Mouse (Mus musculus) stomach, embryonic 15.5 days (tissue): ENCODE results near the gene Rassf3. TPM values are rescaled to one million over a fixed set of nuclear protein-coding genes. Genes with fewer than 3 reads are reported as not detected.

Source experiments
- ATAC-seq: fragments of 200-750 bp; cut with Nextera tagmentation; 2 replicates; pipeline ENCODE4 v1.8.0; 2017; ENCODE audit warnings: low read depth, moderate number of reproducible peaks, moderate TSS enrichment; ENCODE audit not compliant: insufficient read depth, low FRiP score
- H3K27ac ChIP-seq: fragments of 300-500 bp; sonication (generic); 2 replicates; pipeline ENCODE4 v1.5.1; 2015; ENCODE audit warnings: mild to moderate bottlenecking, inconsistent platforms
- H3K27me3 ChIP-seq: fragments of 300-500 bp; sonication (generic); replicated peaks from 2 replicates; pipeline ENCODE4 v1.6.1; 2015; ENCODE audit warnings: inconsistent platforms
- H3K36me3 ChIP-seq: fragments of 300-500 bp; sonication (generic); 2 replicates; pipeline ENCODE4 v1.6.1; 2015; ENCODE audit warnings: inconsistent platforms
- H3K4me1 ChIP-seq: fragments of 300-500 bp; sonication (generic); 2 replicates; pipeline ENCODE4 v1.6.1; 2015; ENCODE audit warnings: inconsistent platforms
- H3K4me2 ChIP-seq: fragments of 300-500 bp; sonication (generic); 2 replicates; pipeline ENCODE4 v1.6.1; 2015; ENCODE audit warnings: mild to moderate bottlenecking, inconsistent platforms
- H3K4me3 ChIP-seq: fragments of 300-500 bp; sonication (generic); replicated peaks from 2 replicates; pipeline ENCODE4 v1.5.1; 2015; ENCODE audit warnings: inconsistent platforms
- H3K9ac ChIP-seq: fragments of 300-500 bp; sonication (generic); 2 replicates; pipeline ENCODE4 v1.6.1; 2015; ENCODE audit warnings: inconsistent platforms
- H3K9me3 ChIP-seq: fragments of 300-500 bp; sonication (generic); 2 replicates; pipeline ENCODE4 v1.6.1; 2016; ENCODE audit warnings: inconsistent platforms
- WGBS: fragments of 180-500 bp; shearing (Covaris S2); methylation state at CpG from one replicate; pipeline ENCODE4 v1.1.7; 2015; 5-methylcytosine and 5-hydroxymethylcytosine counted together
- polyA plus RNA-seq: library from polyadenylated mRNA; unstranded; fragments of >200 nt; fragmentation: Nextera tagmentation; extraction: Ambion mirVana; gene quantifications from 2 replicates; pipeline ENCODE4 v1.2.1, GENCODE M21; 2015

Rassf3 gene
- 22.4 and 25.7 TPM in 2 replicates for polyA plus RNA-seq

GRCm38 (mm10) chr10:121476190-121476967 is at the start of gene Rassf3:
Gene Rassf3, minus strand, starts transcription at chr10:121476347.
- Histone ChIP-seq H3K9me3 (no peaks in the 10 kb centered on the region), H3K27ac (peak within 1 kb of the TSS; percentile 89), H3K4me3 (peak within 1 kb of the TSS; percentile 83), H3K4me1 (peaks cover 34% of the 10 kb centered on the region), H3K27me3 (no peaks in the 10 kb centered on the region), H3K9ac (peak within 1 kb of the TSS; percentile 93), H3K4me2 (peak within 1 kb of the TSS; percentile 80), H3K36me3 (no peaks in the 10 kb centered on the region)
- peak; percentile 94 for ATAC-seq
- 1% methylated on average over 58 of the region's 62 CpGs for WGBS

GRCm38 (mm10) chr10:121520923-121521585 is 44.9 kb upstream of the Rassf3 start:
- H3K4me2 ChIP-seq, result no peak overlapping the region
- ATAC-seq, result peak; percentile 84
- no peaks in the 10 kb centered on the region for H3K36me3 ChIP-seq
- peak overlapping the region; percentile 77 for H3K27ac ChIP-seq
- H3K4me1 ChIP-seq, result peaks cover 6% of the 10 kb centered on the region
- H3K27me3 ChIP-seq, result no peaks in the 10 kb centered on the region
- no peaks in the 10 kb centered on the region for H3K9me3 ChIP-seq
- WGBS, result 20% methylated on average over 12 of the region's 12 CpGs
- H3K9ac ChIP-seq, result no peak overlapping the region
- H3K4me3 ChIP-seq, result no peak overlapping the region

DNA sequence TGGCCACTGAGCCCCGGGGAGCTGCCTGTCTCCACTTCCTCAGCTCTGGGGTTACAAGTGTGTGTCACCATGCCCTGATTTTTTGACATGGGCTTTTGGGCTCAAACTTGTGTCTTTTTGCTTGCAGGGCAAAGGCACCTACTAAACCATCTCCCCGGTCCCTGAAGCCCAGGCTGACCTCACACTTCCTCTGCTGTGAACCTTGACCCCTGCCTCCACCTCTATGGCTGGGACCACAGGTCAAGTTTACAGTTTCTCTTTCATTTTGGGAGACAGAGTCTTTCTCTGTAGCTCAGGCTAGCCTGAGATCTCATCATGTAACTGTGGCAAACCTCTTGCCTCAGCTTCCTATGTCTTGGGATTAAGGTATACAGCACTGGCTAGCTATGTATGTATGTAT is 43.6 kb upstream of the Rassf3 start:
- ATAC-seq, result no peak
- H3K4me2 ChIP-seq, result no peak overlapping the region
- 50% methylated on average over 2 of the region's 2 CpGs for WGBS

DNA sequence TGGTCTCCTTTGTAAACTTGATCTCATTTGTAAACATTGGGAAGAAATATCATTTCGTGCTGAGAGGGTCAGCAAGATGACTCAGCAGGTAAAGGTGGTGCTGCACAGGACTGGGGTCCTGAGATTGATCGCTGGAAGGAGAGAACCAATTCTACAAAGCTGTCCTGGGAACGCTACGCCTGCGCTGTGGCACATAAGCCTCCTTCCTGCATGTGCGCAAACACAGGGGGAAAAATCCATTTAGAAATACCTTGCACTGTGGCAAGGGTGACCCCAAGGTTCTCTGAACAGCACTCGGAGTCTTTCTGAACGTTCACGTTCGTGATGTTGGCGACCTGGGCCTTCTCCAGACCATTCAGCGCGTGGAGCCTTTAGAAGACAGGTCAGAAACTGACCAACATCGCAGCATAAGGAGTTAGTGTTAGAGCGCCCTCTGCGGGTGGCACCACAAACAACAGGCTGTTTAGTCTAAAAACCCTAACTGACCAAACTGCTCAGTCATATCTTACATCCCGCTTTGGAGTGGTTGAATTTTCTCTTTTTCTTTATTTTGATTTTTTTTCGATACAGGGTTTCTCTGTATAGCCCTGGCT is 40.0 kb upstream of the Rassf3 start:
- peak overlapping the region; percentile 24; the same call in 1 of the 2 replicates for H3K4me2 ChIP-seq
- 25% methylated on average over 18 of the region's 18 CpGs for WGBS
- no peaks in the 10 kb centered on the region for H3K9me3 ChIP-seq
- H3K27ac ChIP-seq, result no peak overlapping the region
- peaks cover 5% of the 10 kb centered on the region for H3K4me1 ChIP-seq
- H3K36me3 ChIP-seq, result no peaks in the 10 kb centered on the region
- no peaks in the 10 kb centered on the region for H3K27me3 ChIP-seq
- H3K4me3 ChIP-seq, result no peak overlapping the region
- peak; percentile 41 for ATAC-seq
- H3K9ac ChIP-seq, result no peak overlapping the region; the same call in 1 of the 2 replicates

More for the DNA sequence above, 43.6 kb upstream of the Rassf3 start:
- H3K27ac ChIP-seq, result no peak overlapping the region
- no peaks in the 10 kb centered on the region for H3K36me3 ChIP-seq
- no peaks in the 10 kb centered on the region for H3K9me3 ChIP-seq
- peaks cover 8% of the 10 kb centered on the region for H3K4me1 ChIP-seq
- H3K27me3 ChIP-seq, result no peaks in the 10 kb centered on the region
- H3K4me3 ChIP-seq, result no peak overlapping the region
- H3K9ac ChIP-seq, result no peak overlapping the region

DNA sequence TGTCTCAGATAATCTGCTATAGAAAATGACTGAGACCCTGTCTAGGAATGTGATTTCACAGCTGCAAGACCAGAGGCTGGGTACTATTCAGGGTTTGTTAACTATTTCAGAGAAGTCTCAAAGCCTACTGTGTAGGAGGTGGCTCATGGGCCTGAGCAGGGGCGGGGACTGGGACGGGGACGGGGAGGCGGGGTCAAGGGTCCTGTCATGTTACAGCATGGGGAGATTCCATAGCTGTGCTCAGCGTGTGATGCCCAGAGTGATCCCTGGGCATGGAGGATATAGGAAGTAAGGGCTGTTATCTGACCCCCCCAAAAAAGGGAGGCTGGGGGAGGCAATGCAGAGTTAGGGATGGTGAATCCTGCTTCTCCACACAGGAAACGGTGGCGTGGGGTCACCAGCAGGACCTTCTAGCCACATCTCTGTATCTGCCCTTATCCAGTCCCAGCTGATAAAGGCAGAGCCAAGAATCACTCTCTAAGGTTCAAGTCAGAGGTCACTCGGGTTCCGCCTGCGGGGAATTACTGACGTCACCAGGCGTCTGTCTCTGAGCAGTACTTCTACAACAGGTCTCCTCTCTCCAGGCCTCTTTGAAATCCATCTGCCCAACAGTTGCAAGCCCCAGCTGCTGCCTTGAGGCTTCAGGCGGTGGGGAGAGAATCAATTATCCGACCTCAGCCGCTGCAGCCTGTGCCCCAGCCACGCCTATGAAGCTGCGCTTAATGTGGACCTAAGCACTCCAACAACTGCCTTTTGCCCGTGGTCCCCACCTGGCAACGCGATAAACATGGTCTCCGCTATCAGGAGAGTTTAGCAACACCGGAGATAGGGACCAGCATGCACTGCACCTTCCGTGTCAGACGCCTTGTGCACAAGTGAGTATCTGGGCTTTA is 33.9 kb upstream of the Rassf3 start:
- 17% methylated on average over 24 of the region's 24 CpGs for WGBS
- peak; percentile 65 for ATAC-seq
- Histone ChIP-seq H3K36me3 (no peaks in the 10 kb centered on the region), H3K4me1 (peaks cover 27% of the 10 kb centered on the region), H3K4me3 (peak overlapping the region; percentile 1; the same call in 1 of the 2 replicates), H3K9me3 (no peaks in the 10 kb centered on the region), H3K27me3 (no peaks in the 10 kb centered on the region), H3K27ac (peak overlapping the region; percentile 63), H3K4me2 (peak overlapping the region; percentile 37), H3K9ac (no peak overlapping the region)

DNA sequence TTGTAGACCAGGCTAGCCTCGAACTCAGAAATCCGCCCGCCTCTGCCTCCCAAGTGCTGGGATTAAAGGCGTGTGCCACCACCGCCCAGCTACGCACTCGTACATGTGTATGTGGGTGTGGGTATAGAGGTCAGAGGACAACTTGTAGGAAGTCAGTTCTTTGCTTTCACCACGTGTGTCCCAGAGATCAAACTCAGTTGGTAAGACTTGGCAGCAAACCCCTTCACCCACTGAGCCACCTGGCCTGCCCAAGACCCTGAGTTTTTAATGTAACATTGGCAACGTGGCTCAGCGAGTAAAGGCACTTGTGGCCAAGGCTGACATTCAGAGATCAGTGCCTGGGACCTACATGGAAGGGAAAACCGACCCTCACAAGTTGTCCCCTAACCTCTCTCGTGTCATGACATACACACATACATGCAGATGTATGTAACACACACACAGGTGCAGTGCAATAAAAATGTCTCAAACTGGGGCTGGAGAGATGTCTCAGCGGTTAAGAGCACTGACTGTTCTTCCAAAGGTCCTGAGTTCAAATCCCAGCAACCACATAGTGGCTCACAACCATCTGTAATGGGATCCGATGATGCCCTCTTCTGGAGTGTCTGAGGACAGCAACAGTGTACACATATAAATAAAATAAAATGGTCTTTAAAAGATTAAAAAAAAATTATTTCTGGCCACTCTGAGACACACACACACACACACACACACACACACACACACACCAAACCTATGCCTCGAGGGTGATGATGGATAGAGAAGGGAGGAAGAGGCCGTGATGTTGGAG is 31.8 kb upstream of the Rassf3 start:
- Histone ChIP-seq H3K9ac (no peak overlapping the region), H3K36me3 (no peaks in the 10 kb centered on the region), H3K4me3 (no peak overlapping the region), H3K4me2 (no peak overlapping the region), H3K27ac (no peak overlapping the region), H3K27me3 (no peaks in the 10 kb centered on the region), H3K4me1 (peaks cover 27% of the 10 kb centered on the region), H3K9me3 (no peaks in the 10 kb centered on the region)
- 84% methylated on average over 16 of the region's 16 CpGs for WGBS
- no peak for ATAC-seq

GRCm38 (mm10) chr10:121506731-121507583 is 30.8 kb upstream of the Rassf3 start:
- 29% methylated on average over 29 of the region's 29 CpGs for WGBS
- H3K4me1 ChIP-seq, result peaks cover 27% of the 10 kb centered on the region
- H3K9ac ChIP-seq, result no peak overlapping the region
- H3K9me3 ChIP-seq, result no peaks in the 10 kb centered on the region
- no peak overlapping the region for H3K4me3 ChIP-seq
- ATAC-seq, result peak; percentile 30; the same call in 1 of the 2 replicates
- peak overlapping the region; percentile 26 for H3K4me2 ChIP-seq
- H3K27me3 ChIP-seq, result no peaks in the 10 kb centered on the region
- no peaks in the 10 kb centered on the region for H3K36me3 ChIP-seq
- peak overlapping the region; percentile 76 for H3K27ac ChIP-seq

GRCm38 (mm10) chr10:121505929-121506328 is 29.8 kb upstream of the Rassf3 start:
- H3K4me3 ChIP-seq, result peak overlapping the region; percentile 39; the same call in 1 of the 2 replicates

DNA sequence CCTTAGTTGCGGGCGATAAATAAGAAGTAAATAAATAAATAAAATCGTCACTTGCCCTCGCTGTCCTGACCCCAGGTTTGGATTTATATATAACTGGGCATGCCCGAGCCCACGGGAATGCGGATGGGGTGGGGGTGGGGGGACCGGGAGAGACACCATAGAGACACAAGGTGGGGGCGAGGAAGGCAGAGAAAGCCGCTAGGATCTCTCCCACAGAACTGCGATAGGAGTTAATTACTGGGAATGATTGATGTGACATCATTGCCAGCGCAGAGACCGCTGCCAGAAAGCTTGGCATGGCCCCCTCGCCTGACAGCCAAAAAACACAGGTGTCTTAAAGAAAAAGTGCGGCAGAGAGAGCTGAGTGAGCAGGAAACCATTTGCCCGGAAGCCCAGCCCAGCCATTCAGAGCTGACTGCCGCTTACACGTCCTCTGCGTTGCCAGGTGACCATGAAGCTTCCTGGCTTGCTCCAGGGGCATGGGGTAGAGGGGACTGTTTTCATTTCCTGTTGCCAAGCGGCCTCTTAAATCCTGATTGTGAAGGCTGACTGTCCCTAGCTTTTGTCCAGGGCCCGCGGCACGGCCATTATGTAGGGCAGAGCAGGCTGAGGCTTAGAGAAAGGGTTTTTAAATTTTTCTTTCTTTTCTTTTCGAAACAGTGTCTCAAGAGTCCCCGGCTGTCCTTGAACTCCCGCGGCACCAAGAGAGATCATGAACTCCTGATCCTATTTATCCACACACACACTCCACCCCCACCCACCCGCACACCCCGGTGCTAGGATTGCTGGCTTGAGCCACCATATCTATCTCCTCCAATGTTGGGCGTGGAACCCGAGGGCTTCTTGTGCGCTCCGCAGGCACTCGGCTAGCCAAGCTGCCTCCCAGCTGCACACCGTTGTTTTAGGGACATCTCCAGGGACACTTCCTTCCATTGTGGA is 29.1 kb upstream of the Rassf3 start:
- peak overlapping the region; percentile 39 for H3K4me3 ChIP-seq
- no peaks in the 10 kb centered on the region for H3K36me3 ChIP-seq
- no peaks in the 10 kb centered on the region for H3K27me3 ChIP-seq
- no peak overlapping the region; the same call in 1 of the 2 replicates for H3K9ac ChIP-seq
- peaks cover 26% of the 10 kb centered on the region for H3K4me1 ChIP-seq
- H3K9me3 ChIP-seq, result no peaks in the 10 kb centered on the region
- 17% methylated on average over 35 of the region's 35 CpGs for WGBS
- ATAC-seq, result peak; percentile 70
- H3K4me2 ChIP-seq, result peak overlapping the region; percentile 59
- H3K27ac ChIP-seq, result peak overlapping the region; percentile 75

More at GRCm38 (mm10) chr10:121505929-121506328, 29.8 kb upstream of the Rassf3 start:
- ATAC-seq, result no peak
- WGBS, result 44% methylated on average over 7 of the region's 7 CpGs
- Histone ChIP-seq H3K9me3 (no peaks in the 10 kb centered on the region), H3K27me3 (no peaks in the 10 kb centered on the region), H3K4me2 (peak overlapping the region; percentile 59), H3K27ac (peak overlapping the region; percentile 75), H3K9ac (no peak overlapping the region), H3K36me3 (no peaks in the 10 kb centered on the region), H3K4me1 (peaks cover 27% of the 10 kb centered on the region)
